Mouse (Mus musculus): ENCODE measurements around the gene S100a7a. TPM values are rescaled to one million over a fixed set of nuclear protein-coding genes. Genes with fewer than 3 reads are reported as not detected.

The S100a7a gene
- polyA plus RNA-seq, 1 experiment from 2014 or later, result not detected

DNA sequence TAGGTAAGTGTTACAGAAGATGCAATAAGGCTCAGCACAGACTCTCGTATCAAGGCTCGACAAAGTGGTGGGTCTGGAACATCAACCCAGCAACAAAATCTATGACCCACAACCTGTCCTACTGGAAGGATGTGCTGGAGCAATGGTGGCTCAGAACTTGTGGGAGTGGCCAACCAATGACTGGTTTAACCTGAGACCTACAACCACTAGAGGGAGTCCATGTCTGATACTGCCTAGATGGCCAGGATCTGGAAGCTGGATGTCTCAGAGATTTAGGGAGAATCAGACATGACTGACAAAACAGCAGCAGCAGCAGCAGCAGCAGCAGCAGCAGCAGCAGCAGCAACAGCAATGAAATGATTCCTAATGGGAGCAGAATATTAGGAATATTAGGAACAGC, 10.4 kb downstream of the S100a7a start:
- Histone ChIP-seq H3K36me3 (ENCODE audit: control insufficient read depth, insufficient read depth, low read length) (no peaks in the 10 kb centered on the region), H3K9me3 (ENCODE audit: control insufficient read depth, low read length) (no peaks in the 10 kb centered on the region), H3K4me3 (ENCODE audit: low read depth, low read length) (no peak overlapping the region), H3K4me1 (ENCODE audit: control insufficient read depth, insufficient read depth, low read length) (no peaks in the 10 kb centered on the region), H3K27ac (ENCODE audit: low read depth, low read length) (no peak overlapping the region), H3K27me3 (ENCODE audit: control insufficient read depth, insufficient read depth, low read length) (no peaks in the 10 kb centered on the region), H3K9ac (replicated peaks; ENCODE audit: low read depth, low read length) (no peak overlapping the region), H3K4me2 (ENCODE audit: low read depth, low read length) (no peak overlapping the region)
- ATAC-seq (ENCODE audit: low read depth), result no peak
- 92% methylated on average over 2 of the region's 2 CpGs for WGBS

- 72% methylated on average over 8 of the region's 8 CpGs for WGBS
- Histone ChIP-seq H3K27ac (ENCODE audit: low read depth, low read length) (no peak within 1 kb of the TSS), H3K27me3 (ENCODE audit: control insufficient read depth, insufficient read depth, low read length) (no peaks in the 10 kb centered on the region), H3K4me3 (ENCODE audit: low read depth, low read length) (no peak within 1 kb of the TSS), H3K9me3 (ENCODE audit: control insufficient read depth, low read length) (no peaks in the 10 kb centered on the region), H3K4me2 (ENCODE audit: low read depth, low read length) (no peak within 1 kb of the TSS), H3K9ac (replicated peaks; ENCODE audit: low read depth, low read length) (no peak within 1 kb of the TSS), H3K4me1 (ENCODE audit: control insufficient read depth, insufficient read depth, low read length) (no peaks in the 10 kb centered on the region), H3K36me3 (ENCODE audit: control insufficient read depth, insufficient read depth, low read length) (no peaks in the 10 kb centered on the region)
- ATAC-seq (ENCODE audit: low read depth), result no peak
Observed at GRCm38 (mm10) chr3:90668846-90669245, 15.0 kb downstream of the S100a7a start, which contains the start of gene S100a8. S100a8 (plus strand) TSS chr3:90668978.

DNA sequence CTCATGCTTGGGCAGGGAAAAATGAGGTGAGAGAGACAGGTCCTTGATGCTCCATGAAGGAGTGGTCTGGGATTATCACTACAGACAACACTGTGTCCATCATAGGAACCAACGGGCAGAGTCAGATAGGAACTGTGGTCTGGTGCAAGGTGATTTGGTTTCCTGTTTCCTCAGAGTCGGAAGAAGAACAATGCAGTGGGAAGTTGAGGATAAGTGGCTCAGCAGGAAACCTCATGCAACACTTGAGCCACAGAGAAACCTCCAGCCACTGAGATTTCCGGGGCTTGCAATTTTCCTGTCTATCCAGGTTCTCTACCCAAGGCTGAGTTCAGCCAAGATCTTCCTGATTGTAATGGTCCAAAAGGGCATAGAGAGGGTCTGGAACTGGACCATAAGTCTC, 24.8 kb downstream of the S100a7a start:
- H3K4me3 ChIP-seq (ENCODE audit: low read depth, low read length), result no peak overlapping the region
- no peak overlapping the region for H3K27ac ChIP-seq (ENCODE audit: low read depth, low read length)
- no peaks in the 10 kb centered on the region for H3K9me3 ChIP-seq (ENCODE audit: control insufficient read depth, low read length)
- ATAC-seq (ENCODE audit: low read depth), result no peak
- no peaks in the 10 kb centered on the region for H3K27me3 ChIP-seq (ENCODE audit: control insufficient read depth, insufficient read depth, low read length)
- H3K36me3 ChIP-seq (ENCODE audit: control insufficient read depth, insufficient read depth, low read length), result no peaks in the 10 kb centered on the region
- no peak overlapping the region for H3K4me2 ChIP-seq (ENCODE audit: low read depth, low read length)
- H3K4me1 ChIP-seq (ENCODE audit: control insufficient read depth, insufficient read depth, low read length), result no peaks in the 10 kb centered on the region
- no peak overlapping the region for H3K9ac ChIP-seq (replicated peaks; ENCODE audit: low read depth, low read length)
- 69% methylated on average over 3 of the region's 3 CpGs for WGBS

DNA sequence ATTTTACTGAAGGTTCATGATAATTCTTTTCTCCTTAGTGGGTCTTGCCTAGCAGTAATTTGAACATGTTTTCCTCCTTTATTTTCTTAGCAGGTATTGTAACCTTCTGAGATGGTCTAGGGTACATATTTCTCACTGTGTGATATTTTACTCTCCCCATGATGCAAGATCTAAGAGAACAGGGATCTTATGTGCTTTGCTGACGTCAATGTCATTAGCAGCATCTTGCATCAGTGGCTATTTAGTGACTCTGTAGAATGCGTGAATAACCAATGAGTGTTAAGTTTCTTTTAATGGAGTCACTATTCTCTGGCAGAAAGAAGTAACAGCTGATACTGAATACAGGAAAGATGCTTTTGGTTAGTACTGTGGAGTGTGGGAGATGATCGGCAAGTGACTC, 30.1 kb downstream of the S100a7a start:
- no peak overlapping the region for H3K27ac ChIP-seq (ENCODE audit: low read depth, low read length)
- H3K4me1 ChIP-seq (ENCODE audit: control insufficient read depth, insufficient read depth, low read length), result no peaks in the 10 kb centered on the region
- H3K4me2 ChIP-seq (ENCODE audit: low read depth, low read length), result no peak overlapping the region
- no peak overlapping the region for H3K9ac ChIP-seq (replicated peaks; ENCODE audit: low read depth, low read length)
- 88% methylated on average over 3 of the region's 3 CpGs for WGBS
- H3K4me3 ChIP-seq (ENCODE audit: low read depth, low read length), result no peak overlapping the region
- H3K27me3 ChIP-seq (ENCODE audit: control insufficient read depth, insufficient read depth, low read length), result no peaks in the 10 kb centered on the region
- no peaks in the 10 kb centered on the region for H3K9me3 ChIP-seq (ENCODE audit: control insufficient read depth, low read length)
- no peaks in the 10 kb centered on the region for H3K36me3 ChIP-seq (ENCODE audit: control insufficient read depth, insufficient read depth, low read length)
- no peak for ATAC-seq (ENCODE audit: low read depth)

- H3K4me3 ChIP-seq (ENCODE audit: low read depth, low read length), result no peak overlapping the region
- no peaks in the 10 kb centered on the region for H3K27me3 ChIP-seq (ENCODE audit: control insufficient read depth, insufficient read depth, low read length)
- no peak overlapping the region for H3K4me2 ChIP-seq (ENCODE audit: low read depth, low read length)
- 85% methylated on average over 2 of the region's 2 CpGs for WGBS
- no peak overlapping the region for H3K27ac ChIP-seq (ENCODE audit: low read depth, low read length)
- no peak for ATAC-seq (ENCODE audit: low read depth)
- H3K36me3 ChIP-seq (ENCODE audit: control insufficient read depth, insufficient read depth, low read length), result no peaks in the 10 kb centered on the region
- H3K4me1 ChIP-seq (ENCODE audit: control insufficient read depth, insufficient read depth, low read length), result no peaks in the 10 kb centered on the region
- no peak overlapping the region for H3K9ac ChIP-seq (replicated peaks; ENCODE audit: low read depth, low read length)
- H3K9me3 ChIP-seq (ENCODE audit: control insufficient read depth, low read length), result no peaks in the 10 kb centered on the region
Observed at GRCm38 (mm10) chr3:90686835-90687234, 33.0 kb downstream of the S100a7a start.

GRCm38 (mm10) chr3:90693496-90693895, 39.7 kb downstream of the S100a7a start:
- ATAC-seq (ENCODE audit: low read depth), result no peak
- no peaks in the 10 kb centered on the region for H3K9me3 ChIP-seq (ENCODE audit: control insufficient read depth, low read length)
- no peaks in the 10 kb centered on the region for H3K4me1 ChIP-seq (ENCODE audit: control insufficient read depth, insufficient read depth, low read length)
- no peak overlapping the region for H3K4me3 ChIP-seq (ENCODE audit: low read depth, low read length)
- H3K36me3 ChIP-seq (ENCODE audit: control insufficient read depth, insufficient read depth, low read length), result no peaks in the 10 kb centered on the region
- H3K9ac ChIP-seq (replicated peaks; ENCODE audit: low read depth, low read length), result no peak overlapping the region
- H3K4me2 ChIP-seq (ENCODE audit: low read depth, low read length), result no peak overlapping the region
- no peak overlapping the region for H3K27ac ChIP-seq (ENCODE audit: low read depth, low read length)
- H3K27me3 ChIP-seq (ENCODE audit: control insufficient read depth, insufficient read depth, low read length), result no peaks in the 10 kb centered on the region
- WGBS, result 83% methylated on average over 2 of the region's 2 CpGs

GRCm38 (mm10) chr3:90695613-90696012, 41.8 kb downstream of the S100a7a start, which contains the start of gene S100a9:
S100a9 (minus strand) TSS chr3:90695721.
- H3K36me3 ChIP-seq (ENCODE audit: control insufficient read depth, insufficient read depth, low read length), result no peaks in the 10 kb centered on the region
- no peak within 1 kb of the TSS for H3K4me3 ChIP-seq (ENCODE audit: low read depth, low read length)
- ATAC-seq (ENCODE audit: low read depth), result no peak
- no peak within 1 kb of the TSS for H3K9ac ChIP-seq (replicated peaks; ENCODE audit: low read depth, low read length)
- H3K27ac ChIP-seq (ENCODE audit: low read depth, low read length), result no peak within 1 kb of the TSS
- WGBS, result 76% methylated on average over 3 of the region's 3 CpGs
- H3K4me2 ChIP-seq (ENCODE audit: low read depth, low read length), result no peak within 1 kb of the TSS
- H3K9me3 ChIP-seq (ENCODE audit: control insufficient read depth, low read length), result no peaks in the 10 kb centered on the region
- H3K27me3 ChIP-seq (ENCODE audit: control insufficient read depth, insufficient read depth, low read length), result no peaks in the 10 kb centered on the region
- H3K4me1 ChIP-seq (ENCODE audit: control insufficient read depth, insufficient read depth, low read length), result no peaks in the 10 kb centered on the region

- H3K4me2 ChIP-seq (ENCODE audit: low read depth, low read length), result no peak overlapping the region
- H3K36me3 ChIP-seq (ENCODE audit: control insufficient read depth, insufficient read depth, low read length), result no peaks in the 10 kb centered on the region
- no peaks in the 10 kb centered on the region for H3K27me3 ChIP-seq (ENCODE audit: control insufficient read depth, insufficient read depth, low read length)
- no peaks in the 10 kb centered on the region for H3K4me1 ChIP-seq (ENCODE audit: control insufficient read depth, insufficient read depth, low read length)
- H3K27ac ChIP-seq (ENCODE audit: low read depth, low read length), result no peak overlapping the region
- no peak for ATAC-seq (ENCODE audit: low read depth)
- 96% methylated on average over 2 of the region's 2 CpGs for WGBS
- H3K9ac ChIP-seq (replicated peaks; ENCODE audit: low read depth, low read length), result no peak overlapping the region
- H3K9me3 ChIP-seq (ENCODE audit: control insufficient read depth, low read length), result no peaks in the 10 kb centered on the region
- H3K4me3 ChIP-seq (ENCODE audit: low read depth, low read length), result no peak overlapping the region
Observed at GRCm38 (mm10) chr3:90702244-90702643, 48.4 kb downstream of the S100a7a start.
